Mouse (Mus musculus): ENCODE data around the gene Oca2.

Gene Oca2
- long read RNA-seq, experiment 1, partial matches to known transcripts = 2 of 6 reads
- long read RNA-seq, experiment 1, other reads (novel, unspliced or antisense) = 2 of 6 reads
- long read RNA-seq, experiment 2, partial matches to known transcripts = 0 of 1 reads
- long read RNA-seq, experiment 2, other reads (novel, unspliced or antisense) = 0 of 1 reads

DNA sequence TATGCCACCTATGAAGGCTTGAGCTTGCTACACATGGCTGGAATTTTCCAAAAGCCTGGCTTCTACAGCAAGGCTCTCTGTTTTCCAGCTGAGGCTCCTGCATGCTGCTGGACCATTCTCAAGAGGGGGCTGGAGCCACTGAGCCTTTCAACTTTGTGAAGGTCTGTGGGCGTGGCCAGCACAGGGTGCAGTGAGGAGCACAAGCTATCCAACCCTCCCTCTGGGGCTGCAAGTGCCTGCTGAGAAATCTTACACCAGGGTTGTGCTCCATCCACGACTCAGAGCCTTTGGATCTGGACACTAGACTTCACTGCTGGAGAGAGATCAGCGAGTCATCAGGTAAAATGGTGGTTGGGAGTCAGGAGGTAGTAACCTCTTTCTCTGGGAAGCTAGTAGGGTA, at the start of gene Oca2:
Gene Oca2 (plus strand): TSS at position 218 of the 400 bp plus-strand sequence.
- intact Hi-C loops (cut with DNase I) = no loop called here

DNA sequence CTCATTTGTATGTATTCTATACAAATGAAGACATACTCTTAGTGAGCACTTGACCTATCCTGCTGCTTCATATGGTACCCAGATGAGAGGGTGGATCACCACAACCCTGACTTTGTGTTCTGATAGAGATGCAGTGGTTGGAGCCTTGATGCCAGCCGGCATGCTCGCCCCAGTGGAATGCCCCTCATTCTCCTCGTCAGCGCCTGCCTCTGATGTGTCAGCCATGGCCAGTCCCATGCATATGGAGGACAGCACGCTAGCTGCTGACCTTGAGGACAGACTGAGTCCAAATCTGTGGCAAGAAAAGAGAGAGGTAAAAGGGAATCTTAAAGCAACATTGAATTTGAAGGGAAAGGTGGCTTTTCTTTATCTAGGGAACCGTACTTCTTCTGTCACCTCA, 48.5 kb upstream of the Oca2 start:
- intact Hi-C loops (cut with DNase I) = no loop called here

DNA sequence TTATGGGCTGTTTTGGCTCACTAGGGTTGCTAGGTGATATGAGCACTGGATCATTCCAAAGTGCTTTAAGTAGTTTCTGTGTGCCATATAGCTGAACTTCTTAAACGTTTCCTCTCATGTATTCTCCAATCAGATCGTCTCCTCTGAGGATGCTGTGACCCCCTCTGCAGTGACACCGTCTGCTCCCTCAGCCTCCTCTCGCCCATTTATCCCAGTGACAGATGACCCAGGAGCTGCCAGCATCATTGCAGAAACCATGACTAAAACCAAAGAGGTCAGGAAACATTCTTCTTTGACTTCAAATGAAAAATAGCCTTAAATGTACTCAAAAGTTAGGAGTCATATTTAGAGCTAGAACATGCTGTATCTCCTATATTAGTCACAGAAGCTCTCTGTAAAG, 47.9 kb upstream of the Oca2 start:
- intact Hi-C loops (cut with DNase I) = no loop called here

DNA sequence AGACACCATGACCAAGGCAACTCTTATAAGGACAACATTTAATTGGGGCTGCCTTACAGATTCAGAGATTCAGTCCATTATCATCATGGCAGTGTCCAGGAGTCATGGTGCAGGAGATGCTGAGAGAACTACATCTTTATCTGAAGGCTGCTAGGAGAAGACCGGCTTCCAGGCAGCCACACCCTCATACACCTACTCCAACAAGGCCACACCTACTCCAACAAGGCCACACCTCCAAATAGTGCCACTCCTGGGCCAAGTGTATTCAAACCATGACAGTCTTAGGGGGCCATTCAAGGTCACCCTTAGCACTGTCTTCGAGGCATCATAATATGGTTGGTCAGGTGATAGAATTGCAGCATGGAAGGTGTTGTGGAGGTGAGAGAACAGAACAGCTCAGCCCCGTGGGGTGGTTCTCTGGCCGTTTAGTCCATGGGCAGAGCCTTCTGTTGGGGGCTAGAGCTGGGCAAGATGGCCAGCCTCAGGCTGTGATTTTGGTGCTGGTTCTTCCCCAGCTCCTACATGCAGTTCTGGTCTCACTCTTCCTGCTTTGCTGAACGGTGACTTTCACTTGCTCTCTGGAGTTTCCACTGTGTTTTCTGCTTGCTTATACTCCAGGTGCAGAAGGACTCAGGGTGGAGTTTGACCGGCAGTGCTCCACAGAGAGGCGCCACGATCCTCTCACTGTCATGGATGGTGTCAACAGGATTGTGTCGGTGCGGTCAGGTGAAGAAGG, 37.9 kb upstream of the Oca2 start:
- intact Hi-C loops (cut with DNase I) = no loop called here

DNA sequence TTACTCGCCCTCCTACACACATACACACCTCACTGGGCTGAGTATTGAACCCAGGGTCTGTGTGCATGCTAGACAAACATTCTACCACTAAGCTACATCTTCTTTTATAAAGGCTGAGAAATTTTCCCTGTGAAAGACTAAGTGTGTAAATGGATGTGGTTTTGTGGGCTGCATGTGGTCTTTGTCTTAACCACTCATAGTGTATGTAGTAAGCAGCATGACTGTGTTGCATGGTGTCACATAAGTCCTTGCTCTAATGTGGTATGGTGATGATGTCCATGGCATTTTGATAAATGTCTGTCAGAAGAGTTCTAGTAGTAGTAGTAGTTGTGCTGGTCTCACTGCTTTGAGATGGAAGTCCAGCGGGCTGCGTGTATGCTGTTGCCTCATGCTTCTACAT, 36.7 kb upstream of the Oca2 start:
- intact Hi-C loops (cut with DNase I) = no loop called here

DNA sequence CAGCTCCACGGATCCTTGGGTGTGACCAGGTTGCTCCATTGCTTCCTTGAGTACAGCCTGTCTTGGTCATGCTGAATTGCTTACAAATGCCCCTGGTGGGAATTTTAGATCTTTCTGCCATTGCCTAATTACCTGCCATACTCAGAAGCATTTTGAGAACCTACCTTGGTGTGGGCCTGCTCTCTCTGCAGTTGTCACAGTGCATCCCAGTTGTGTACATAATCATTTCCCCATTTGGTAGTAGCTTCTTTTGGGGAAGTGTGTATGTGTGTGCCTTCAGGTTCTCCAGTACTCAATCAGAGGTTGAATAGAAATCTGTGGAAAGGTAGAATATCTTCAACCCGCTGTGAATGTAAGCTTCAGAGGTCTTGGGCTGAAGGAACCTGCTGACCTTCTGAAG, 36.3 kb upstream of the Oca2 start:
- intact Hi-C loops (cut with DNase I) = no loop called here

DNA sequence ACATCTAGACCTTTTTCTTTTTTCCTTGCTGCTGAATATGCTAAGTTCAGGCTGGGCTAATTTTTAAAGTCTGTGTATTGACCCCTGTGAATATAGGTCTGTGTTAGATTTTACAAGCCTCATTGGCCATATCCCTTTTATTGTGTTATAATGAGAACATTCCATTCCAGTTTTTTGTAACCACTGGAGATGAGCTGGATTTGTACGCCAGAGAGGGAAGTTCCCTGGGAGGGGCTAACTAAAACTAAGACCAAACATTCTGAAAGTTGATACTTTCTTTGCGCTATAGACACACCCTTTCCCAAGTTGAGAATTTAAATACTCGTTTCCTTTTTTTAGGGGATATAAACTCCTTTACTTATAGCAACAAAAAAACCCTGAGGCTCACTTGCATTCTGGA, 34.7 kb upstream of the Oca2 start:
- intact Hi-C loops (cut with DNase I) = no loop called here

DNA sequence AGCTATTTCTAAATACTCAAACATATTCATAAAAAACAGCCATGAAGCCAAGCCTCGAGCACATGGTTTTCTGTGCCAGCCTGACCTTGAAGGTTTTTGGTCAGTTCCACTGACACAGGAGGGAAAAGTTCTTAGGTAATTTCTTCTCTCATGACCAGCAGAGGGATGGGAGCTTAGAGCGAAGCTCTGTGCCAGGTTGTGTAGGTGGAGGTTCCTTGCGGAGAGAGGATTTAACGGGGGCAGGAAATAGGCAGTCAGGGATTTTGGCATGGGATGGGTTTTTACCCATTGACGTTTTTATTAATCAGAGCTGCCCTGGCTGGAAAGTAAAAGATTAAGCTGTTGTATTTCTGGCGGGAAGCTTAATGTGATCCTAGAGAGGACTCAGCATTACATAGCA, 18.7 kb upstream of the Oca2 start:
- intact Hi-C loops (cut with DNase I) = no loop called here

DNA sequence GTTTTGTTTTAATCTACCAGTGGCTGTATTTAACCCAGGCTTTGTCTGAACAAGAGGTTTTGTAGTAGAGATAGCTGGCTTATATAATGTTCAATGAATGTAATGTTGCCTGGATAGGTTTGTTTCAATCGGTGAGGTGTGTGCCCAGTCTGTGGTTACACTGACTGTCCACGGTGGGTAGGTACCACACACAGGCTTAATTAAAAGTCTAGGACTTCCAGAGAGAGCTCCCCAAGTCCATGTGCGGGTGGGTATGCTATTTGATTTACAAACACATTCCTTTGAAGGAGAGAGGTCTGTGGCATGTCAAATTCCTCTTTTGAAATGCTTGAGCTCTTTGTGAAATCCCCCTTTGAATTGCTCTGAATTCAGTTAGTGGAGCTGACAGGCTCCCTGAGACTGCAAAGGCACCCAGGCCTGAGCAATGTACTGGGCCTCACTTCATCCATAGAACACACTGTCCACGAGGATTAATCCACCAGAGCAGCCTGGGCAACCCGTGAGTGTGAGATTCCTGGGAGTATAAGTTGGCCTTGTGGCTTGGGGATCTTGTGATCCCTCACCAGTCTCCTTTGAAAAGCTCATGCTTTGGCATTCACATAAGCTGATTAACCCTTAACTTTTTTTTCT, 3.7 kb upstream of the Oca2 start:
- intact Hi-C loops (cut with DNase I) = no loop called here

DNA sequence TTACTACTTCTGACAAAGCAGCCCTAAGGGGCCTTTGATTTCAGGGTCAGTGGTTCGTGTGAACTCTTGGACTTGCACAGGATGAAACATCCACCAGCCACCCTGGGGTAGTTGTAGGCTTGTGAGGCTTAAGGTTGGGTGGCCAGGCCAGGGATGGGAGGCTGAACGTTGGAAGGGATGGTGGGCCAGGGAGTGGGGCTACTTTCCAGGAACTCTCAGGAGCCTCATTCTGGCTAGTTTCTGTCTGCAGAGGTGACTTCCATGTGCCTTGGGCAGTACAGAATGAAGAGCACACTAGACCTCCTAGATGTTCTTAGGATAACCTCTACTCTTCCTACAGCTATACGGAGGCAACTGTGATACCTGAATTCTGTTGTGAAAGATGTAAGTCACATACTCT, 2.9 kb upstream of the Oca2 start:
- intact Hi-C loops (cut with DNase I) = no loop called here

DNA sequence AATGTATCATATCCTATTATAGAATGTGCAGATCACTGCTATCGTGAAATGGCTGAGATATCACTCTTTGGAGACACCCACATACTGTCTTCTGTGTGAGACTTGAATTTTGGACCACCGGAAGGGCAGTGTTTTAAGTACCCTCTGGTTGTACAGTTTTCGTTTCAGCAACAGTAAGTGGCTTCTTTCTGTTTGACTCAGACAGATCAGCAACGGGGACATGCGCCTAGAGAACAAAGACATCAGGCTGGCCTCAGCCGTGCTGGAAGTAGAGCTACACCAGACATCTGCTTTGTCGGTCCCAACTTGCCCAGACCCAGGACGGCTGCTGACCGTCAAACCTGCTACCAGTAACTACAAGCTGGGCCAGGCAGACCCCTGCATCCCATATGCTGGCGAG, 15.0 kb downstream of the Oca2 start:
- intact Hi-C loops (cut with DNase I) = no loop called here

DNA sequence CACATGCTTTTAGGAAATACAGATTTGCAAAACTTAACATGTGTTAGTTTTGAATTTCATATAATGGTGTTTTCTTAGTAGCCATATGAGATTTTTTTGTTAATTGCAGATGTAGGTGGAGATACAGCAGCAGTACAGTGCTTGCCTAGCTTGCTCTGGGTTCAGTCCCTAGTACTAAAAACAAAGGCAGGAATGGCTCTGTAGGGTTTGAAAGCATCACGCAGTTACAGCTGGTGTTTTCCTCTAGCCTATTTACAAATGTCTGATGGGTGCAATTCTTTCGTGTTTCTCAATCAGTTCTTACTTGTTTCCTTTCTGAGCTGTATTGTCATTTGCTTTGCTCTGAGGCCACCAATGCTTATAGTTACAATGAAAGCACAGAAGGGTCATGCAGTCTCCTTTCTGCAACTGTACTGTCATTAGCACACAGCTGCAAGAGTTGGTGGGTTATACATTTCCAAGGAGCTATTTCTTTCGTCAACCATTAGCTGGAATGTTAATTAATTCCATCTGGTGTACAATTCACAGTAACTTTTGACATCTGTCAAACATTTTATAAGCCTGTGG, 18.4 kb downstream of the Oca2 start:
- intact Hi-C loops (cut with DNase I) = no loop called here

DNA sequence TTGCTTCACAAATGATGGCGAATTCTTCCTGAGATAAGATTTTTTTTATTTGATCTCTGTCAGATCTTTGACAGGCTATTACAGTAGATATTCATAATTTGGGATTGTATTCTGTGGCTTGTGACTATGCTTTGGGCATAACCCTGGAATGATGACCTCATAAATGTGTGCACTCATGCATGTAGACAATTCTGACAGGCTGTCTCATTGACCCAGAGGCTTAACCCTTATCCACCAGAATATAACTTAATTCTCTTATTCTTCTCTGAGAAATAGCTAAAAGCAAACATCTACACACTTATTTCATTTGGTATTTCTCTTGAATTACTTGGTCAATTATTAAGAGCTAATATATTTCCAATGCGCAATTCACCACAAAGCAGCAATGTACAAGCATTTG, 37.9 kb downstream of the Oca2 start:
- intact Hi-C loops (cut with DNase I) = no loop called here

DNA sequence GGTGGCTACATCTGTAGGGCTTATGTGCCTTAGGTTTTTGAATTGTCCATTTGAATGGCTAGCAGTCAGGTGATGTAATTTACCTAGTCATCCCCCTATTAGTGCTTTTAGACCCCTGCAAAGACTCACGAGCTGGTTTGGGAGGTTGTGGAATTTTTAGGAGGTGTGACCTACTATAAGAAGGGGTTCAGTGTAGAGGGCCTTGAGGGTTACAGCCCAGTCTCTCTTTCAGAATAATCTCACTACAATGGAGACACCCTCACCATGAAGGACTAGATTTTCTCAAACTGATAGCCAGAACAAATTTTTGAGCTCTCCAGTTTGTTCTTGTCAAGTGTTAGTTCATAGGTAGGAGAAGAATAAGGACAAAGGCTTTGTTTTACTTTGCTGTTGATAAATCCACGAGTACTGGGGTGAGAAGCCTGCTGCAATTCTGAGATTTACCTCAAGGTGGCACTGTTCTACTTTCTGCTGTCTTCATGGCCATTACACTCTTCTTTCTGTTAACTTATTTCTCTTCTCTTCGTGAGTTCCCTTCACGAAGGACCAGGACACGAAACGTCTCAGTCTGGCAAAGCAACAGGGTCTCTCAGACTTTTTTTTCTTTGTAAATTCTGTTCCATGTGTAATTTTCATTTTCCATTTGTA, 52.0 kb downstream of the Oca2 start:
- intact Hi-C loops (cut with DNase I) = loop anchor here (5.0 to 10.0 kb wide), 4 partner anchors 171 to 1183 kb away; no protein-coding TSS in a partner anchor

DNA sequence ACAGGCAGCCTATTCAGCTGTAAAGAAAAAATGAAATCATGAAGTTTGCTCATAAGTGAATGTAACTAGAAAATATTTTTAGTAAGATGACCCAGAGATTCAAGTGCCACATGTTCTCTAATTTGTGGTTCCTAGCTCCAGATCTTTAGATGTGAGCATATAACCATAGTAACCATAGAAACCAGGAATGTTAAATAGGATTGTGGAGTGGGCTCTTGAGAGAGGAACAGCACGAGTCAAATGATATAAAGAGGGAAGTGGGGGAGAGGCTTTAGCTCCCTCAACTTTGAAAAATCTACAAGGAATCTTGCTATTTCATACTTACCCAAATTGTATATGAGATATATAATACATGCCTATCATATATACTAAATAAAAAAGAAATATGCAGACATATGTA, 64.8 kb downstream of the Oca2 start:
- intact Hi-C loops (cut with DNase I) = no loop called here

DNA sequence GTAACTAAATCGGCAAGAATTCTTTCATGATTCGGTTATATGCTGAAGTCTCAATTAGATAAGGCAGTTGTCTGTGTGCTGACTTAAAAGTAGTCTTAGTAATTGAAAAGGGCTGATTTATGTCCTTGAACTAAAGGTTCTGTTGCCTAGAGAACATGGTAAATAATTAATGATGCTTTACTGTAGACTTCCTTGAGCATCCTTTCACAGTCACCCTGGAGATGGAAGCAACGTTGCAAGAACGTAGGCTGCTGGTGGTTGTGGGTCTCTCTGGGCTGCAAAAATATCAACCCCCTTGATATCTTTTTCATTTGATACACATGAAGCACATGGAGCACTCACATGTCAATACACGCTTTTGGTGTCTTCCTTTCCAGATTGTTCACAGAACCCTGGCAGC, 74.8 kb downstream of the Oca2 start:
- intact Hi-C loops (cut with DNase I) = no loop called here

DNA sequence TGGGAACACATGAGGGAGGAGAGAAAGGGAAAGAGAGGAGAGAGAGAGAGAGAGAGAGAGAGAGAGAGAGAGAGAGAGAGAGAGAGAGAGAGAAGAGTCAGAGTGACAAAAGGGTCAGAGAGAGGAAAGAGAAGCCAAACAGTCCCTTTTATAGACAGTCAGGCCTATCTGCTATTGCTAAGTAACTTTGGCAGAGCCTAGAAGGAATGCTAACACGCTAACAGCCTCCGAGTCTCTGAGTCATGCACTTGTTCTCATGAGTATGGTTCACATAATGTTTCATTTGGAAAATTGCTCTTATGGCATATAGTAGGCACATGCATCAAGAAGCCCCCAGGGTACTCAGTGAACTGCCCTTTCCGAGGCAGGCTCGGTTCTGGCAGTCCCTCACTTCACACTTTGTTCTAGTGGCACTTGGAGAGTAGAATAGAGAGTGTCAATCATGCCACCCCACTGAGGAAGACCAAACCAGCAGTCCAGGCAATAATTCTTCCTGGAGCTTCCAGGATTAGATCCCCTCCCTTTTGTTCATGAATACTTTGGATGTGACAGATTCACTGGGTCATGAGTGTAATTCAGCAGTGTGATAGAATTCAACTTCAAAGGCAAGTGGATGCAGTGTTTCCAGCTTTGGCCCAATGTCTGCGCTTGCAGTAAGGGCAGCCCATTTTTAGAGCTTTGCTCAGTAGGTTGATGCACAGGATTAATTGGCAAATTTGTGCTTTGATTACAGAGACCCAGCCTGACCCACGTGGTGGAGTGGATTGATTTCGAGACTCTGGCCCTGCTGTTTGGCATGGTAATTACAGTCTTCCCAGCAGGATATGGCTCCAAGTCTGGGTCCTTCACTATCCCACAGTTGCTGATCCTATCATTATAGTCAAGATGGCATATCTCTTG, 76.3 kb downstream of the Oca2 start:
- intact Hi-C loops (cut with DNase I) = no loop called here

DNA sequence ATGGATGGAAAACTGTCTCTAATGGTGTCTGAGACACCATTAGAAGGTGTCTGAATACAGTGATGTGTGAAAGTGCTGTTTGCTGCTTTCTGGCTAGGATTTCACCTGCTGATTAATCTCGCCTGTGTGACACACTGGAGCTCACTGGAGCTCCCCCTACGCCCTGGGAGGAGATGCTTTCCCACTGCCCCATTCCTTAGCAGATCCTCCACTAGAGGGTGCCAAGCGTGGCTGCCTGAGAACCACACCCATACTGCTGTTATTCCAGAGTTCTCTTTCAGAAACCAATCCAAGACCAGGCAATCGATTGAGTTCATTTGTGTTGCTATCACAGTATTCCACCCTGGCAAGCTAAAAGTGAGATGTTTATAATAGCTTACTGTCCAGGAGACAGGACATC, 88.2 kb downstream of the Oca2 start:
- intact Hi-C loops (cut with DNase I) = no loop called here

DNA sequence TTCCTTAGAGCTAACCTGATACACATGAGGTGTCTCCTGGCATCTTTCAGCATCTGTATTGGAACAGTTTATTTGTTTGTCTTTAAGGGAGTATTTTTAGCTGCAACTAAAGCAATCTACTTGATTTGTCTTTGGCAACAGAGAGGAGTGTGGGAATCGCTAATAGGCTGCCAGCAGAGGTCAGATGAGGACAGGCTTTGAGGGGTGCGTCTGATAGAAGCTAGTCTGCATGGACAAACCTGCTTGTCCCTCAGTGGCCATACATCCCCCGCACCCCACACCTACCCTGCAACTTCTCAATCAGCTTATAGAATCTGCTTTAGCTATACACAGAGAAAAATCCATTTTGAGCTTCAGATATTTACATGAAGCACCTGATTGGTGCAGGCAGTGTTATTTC, 109.0 kb downstream of the Oca2 start:
- intact Hi-C loops (cut with DNase I) = loop anchor here (2.0 kb wide), 1 partner anchor 14 kb away; no protein-coding TSS in a partner anchor

DNA sequence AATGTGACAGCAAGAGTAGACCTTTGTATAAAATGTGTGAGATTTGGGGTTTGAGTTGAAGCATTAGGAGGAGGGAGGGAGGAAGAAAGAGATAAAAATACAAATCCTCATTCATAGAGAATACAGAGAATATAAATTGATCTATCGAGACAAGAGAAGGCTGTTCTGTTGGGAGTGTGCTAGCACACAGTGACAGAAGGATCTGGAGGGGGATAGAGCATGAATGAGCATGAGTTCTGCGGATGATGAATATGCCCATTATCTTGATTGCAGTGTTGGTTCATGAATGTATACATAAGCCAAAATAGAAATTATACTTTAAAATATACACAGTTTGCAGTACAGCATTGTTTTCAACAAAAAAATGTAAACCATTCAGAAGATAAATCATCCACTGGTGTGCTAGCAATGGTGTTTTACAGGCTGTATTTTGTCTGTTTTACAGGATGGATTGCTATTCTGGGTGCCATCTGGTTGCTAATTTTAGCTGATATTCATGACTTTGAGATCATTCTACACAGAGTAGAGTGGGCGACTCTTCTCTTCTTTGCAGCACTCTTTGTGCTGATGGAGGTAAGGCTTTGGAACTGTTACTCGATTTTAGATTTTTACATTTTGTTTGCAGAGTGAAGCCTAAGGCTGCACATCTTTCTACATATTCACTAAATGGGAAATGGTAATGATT, 117.2 kb downstream of the Oca2 start:
- intact Hi-C loops (cut with DNase I) = no loop called here
